Mouse (Mus musculus): ENCODE measurements around the gene Gnb3. TPM values are rescaled to one million over a fixed set of nuclear protein-coding genes. Genes with fewer than 3 reads are reported as not detected.

The Gnb3 gene
- 0.07 and 0.51 TPM in 2 replicates for polyA plus RNA-seq (2012; rRNA removed)

- no peak for DNase-seq (ENCODE audit: low read depth)
Observed at GRCm38 (mm10) chr6:124840241-124841167, at the start of gene Gnb3. TSS of gene Gnb3 (minus strand) at chr6:124840275.

DNA sequence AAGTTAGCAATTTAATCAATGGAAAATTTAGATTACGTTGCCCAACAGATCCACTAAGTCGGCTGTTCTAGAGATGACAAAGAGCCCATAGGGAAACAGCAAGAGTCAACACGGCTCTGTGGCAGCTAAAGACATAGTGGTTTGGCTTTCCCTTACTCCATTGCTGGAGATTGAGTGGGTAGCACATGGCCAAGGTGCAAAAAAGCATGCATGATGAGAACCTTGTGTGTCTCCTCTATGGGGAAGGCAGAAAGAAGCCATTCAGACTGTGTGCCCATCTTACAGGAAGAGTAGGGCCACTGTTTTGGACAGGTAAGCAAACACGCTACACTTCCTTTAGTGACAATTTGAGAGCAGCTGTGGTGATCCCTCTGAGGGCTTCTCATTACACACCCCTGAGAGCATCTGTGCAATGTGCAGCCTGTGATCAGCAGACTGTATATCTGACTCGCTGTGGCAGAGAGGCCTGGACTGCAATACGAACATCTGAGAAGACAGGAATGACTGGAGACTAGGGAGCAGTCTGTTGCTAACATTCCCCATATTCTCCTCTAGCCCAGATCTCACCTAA lies 48.6 kb upstream of the Gnb3 start:
- no peak for DNase-seq (ENCODE audit: low read depth)

DNA sequence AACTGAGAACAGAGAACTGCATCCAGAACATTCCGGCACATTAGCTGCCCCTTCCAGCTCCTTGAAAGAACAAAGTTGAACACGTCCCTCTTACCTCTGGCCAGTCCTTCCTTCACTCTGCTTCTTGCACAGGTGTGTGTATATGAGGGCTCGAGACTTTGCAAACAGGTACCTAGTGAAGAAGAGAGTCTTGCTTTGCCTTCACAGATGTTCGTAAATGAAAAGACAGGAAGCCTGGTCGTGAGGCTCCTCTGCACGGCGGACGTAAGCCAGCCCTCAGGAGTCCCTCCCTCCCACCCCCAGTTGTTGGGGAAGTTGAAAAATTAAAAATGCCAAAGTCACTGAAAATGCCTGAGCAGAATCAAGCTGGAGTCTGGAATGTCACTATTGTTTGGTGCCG lies 47.9 kb upstream of the Gnb3 start, which contains the start of gene Cd4:
Cd4 (minus strand) TSS at position 236 of the 400 bp plus-strand sequence.
- DNase-seq (ENCODE audit: low read depth), result no peak

DNA sequence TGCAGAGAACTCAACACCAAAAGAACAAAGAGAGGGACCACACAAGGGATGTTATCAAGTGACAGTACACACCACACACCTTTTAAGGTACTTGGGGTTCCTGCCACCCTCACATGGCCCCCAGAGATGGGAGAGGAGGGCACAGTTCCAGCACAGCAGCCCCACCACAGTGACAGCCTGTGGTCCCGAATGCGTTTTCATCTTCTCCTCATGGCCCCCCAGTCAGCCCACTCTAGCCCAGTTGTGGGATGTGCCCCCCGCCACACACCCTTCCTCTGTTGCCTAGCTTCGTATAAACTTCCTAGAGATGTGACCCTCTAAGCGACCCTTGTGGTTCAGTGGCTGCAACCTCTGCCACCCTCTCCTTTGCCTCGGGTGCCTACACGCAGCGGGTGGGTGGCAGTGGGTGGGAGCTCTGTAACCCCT lies 45.9 kb upstream of the Gnb3 start:
- no peak for DNase-seq (ENCODE audit: low read depth)

DNA sequence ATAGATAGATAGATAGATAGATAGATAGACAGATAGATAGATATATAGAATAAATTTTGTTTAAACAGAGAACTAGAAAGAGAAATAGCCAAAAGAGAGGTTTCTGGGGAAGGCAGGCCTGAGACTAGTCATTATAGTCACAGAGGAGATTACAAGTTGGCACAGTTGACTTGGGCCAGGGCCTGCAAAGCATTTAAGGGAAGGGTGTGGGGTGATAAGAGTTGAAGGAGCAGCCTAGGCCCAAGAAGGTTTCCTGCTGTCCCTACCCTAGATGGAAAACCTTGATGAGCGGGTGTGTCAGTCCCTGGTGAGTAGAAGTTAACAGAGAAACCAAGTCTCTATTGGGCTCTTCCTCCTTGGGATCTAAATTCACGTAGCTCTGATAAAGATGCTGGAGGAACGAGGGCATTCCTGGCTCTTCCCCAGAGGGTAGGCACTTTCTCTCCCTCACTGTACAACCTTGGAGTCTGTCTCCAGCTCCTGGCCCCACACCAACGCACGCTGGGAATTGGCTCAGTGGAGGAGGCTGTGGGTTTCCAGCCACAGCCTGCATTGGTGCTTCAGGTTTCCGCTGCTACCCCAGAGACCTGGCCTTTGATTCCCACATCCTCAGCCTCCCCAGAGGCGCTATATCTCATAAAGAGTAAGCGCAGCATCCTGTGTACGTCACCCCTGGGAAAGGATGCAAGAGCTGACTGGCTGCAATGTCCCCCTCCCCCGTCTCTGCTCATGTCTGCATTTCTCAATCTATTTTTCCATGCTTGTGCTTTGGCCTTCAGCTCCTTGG lies 44.8 kb upstream of the Gnb3 start:
- DNase-seq (ENCODE audit: low read depth), result no peak

- no peak for DNase-seq (ENCODE audit: low read depth)
Observed at GRCm38 (mm10) chr6:124883351-124883750, 43.3 kb upstream of the Gnb3 start.

DNA sequence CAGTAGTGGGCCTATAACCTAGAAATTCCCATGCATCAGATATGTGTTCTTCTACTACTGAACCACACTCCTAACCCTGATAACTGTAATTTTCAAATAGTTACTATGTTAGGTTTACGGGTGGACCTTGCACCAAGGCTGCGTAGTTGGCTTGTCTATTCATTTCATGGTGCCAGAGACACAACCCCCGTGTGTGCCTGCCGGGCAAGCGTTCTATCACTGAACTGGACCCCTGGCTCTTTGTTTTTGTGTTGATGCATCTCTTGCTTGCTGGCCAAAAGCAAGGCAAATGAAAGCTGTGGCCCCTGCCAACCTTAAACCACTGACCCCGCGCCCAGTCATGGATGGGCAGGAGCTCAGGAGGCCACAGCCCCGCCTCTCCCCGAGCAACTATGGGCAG lies 41.7 kb upstream of the Gnb3 start:
- DNase-seq (ENCODE audit: low read depth), result no peak

GRCm38 (mm10) chr6:124879390-124879789 lies 39.3 kb upstream of the Gnb3 start:
- no peak for DNase-seq (ENCODE audit: low read depth)

DNA sequence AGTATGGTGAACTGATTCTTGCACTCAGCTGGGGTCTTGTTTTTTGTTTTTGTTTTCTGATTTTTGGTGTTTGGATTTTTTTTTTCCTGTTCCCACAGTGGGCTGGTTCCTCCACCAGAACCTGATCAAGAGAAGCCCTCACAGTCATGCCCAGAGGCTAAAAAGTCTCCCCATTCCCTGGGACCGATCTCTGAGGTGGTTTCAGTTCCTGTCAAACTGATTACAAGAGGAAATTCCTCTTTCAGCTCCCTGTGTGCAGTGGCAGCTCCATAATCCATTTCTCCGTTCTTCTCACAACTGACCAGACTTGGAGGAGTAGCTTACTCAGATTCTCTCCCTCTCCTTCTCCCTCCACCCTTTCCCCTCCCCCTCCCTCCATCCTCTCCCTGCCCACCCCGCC lies 34.3 kb upstream of the Gnb3 start:
- no peak for DNase-seq (ENCODE audit: low read depth)

DNA sequence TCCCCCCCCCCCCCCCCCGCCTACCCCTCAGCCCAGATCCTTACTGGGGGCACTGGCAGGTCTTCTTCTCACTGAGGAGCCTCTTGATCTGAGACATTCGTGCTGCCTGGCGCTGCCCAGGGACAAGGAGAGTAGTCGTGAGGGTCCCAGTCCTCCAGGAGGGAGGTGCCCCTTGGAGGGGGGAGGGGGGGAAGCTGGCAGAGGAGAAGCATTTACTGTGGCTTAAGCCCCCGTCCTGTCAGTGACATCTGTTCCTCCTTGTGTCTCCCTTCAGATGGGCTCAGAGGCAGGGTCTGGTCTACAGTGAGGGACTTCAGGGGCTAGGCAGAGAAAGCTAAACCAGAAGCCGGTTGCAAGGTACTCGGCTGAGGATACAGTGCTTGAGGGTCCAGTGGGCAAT lies 26.5 kb upstream of the Gnb3 start:
- DNase-seq (ENCODE audit: low read depth), result no peak

GRCm38 (mm10) chr6:124865766-124866362 lies 25.8 kb upstream of the Gnb3 start:
- DNase-seq (ENCODE audit: low read depth), result no peak

DNA sequence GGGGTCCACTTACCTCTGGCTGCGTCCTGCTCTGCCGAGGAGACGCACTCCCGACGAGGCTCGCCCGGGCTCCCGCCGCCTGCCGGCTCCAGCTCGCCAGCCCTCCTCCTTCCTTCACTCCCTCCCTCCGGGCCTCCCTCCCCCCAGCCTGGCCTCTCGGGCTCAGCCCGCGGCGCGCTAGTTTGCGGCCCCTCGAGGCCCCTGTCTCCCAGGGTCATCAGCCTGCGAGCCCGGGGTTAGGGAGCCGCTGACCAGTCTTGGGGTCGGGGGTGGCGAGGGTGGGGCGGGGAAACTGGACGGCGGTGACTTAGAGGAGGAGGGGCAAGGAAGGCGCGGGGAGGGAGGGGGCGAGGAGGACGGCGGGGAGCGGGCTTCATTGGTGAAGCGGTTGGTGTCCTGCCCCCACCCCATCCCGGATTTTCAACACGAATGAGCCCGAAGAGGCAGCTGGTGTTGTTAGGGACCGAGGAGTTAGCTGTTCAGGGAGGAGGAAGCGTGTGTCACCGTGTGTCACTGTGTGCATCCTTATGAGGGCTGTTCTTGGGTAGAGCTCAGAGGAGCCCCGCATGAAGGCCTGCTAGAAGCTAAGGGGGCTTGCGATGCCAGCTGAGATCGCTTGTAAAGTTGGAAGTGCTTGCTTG lies 23.7 kb upstream of the Gnb3 start, which contains the start of gene Gpr162:
Gpr162 (minus strand) TSS at position 326 of the 641 bp plus-strand sequence.
- no peak for DNase-seq (ENCODE audit: low read depth)

GRCm38 (mm10) chr6:124863125-124863657 lies 23.1 kb upstream of the Gnb3 start:
- DNase-seq (ENCODE audit: low read depth), result no peak

DNA sequence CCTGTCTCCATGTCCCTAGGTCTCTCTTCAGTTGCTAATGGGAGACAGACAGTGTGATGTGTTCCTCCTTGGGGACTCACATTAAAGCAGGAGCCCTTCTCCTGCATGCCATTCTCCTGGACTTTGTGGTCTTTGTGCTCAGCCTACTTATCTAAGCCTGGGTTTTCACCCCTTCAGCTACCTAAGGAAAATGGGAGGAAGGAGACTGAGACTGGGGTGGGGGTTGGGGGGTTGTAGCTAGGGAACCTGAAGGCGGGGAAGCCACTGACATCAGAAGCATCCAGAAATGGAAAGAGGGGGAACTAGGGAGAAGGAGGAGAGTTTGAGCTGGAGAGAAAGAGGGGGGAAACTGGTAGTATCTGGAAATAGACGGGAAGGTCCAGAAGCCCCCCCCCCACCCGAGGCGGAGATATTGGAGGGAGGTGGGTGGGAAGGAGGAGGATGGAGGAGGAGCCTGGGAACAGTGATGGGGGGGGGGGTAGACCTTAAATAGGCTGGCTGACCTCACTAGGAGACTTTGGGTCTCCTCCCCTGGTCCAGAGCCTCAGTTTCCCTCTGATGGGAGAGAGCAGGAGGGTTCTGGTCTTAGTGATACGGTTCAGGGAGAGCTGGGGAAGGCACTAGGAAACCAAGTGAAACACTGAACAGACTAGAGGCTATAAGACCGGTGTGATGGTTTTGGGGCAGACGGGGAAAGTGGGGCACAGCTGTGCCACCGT lies 22.5 kb upstream of the Gnb3 start:
- DNase-seq (ENCODE audit: low read depth), result no peak

- no peak for DNase-seq (ENCODE audit: low read depth)
Observed at GRCm38 (mm10) chr6:124861802-124862201, 21.7 kb upstream of the Gnb3 start.

GRCm38 (mm10) chr6:124861266-124861665 lies 21.2 kb upstream of the Gnb3 start:
- DNase-seq (ENCODE audit: low read depth), result no peak

- DNase-seq (ENCODE audit: low read depth), result no peak
Observed at GRCm38 (mm10) chr6:124860511-124860910, 20.4 kb upstream of the Gnb3 start.

- no peak for DNase-seq (ENCODE audit: low read depth)
Observed at GRCm38 (mm10) chr6:124859725-124860124, 19.6 kb upstream of the Gnb3 start.

- DNase-seq (ENCODE audit: low read depth), result no peak
Observed at GRCm38 (mm10) chr6:124858561-124859318, 18.7 kb upstream of the Gnb3 start.

All from gonadal fat pad, adult 2 months (tissue).